Mouse (Mus musculus) heart, embryonic 11.5 days (tissue): ENCODE measurements at regions not wholly inside any gene's neighbourhood (a gene's known extent, or its start where the extent isn't known, plus 50 kb on each side); places are given as distances from the start of the nearest gene placed in this dataset.

Source experiments
- ATAC-seq: fragments of 200-750 bp; cut with Nextera tagmentation; replicated peaks from 2 replicates; pipeline ENCODE4 v1.8.0; 2017; ENCODE audit warnings: moderate library complexity; ENCODE audit not compliant: insufficient number of reproducible peaks, low FRiP score, low TSS enrichment
- H3K27ac ChIP-seq: fragments of 300-500 bp; sonication (generic); 2 replicates; pipeline ENCODE4 v1.5.1; 2014; ENCODE audit warnings: mild to moderate bottlenecking, low read depth, low read length
- H3K27me3 ChIP-seq: fragments of 300-500 bp; sonication (generic); 2 replicates; pipeline ENCODE4 v1.6.1; 2014; ENCODE audit warnings: mild to moderate bottlenecking, low read length, mixed read lengths; ENCODE audit not compliant: control insufficient read depth, insufficient read depth
- H3K36me3 ChIP-seq: fragments of 300-500 bp; sonication (generic); 2 replicates; pipeline ENCODE4 v1.6.1; 2014; ENCODE audit warnings: mild to moderate bottlenecking, low read length, moderate library complexity, mixed read lengths; ENCODE audit not compliant: control insufficient read depth, insufficient read depth
- H3K4me1 ChIP-seq: fragments of 300-500 bp; sonication (generic); 2 replicates; pipeline ENCODE4 v1.6.1; 2014; ENCODE audit warnings: low read length; ENCODE audit not compliant: control insufficient read depth, insufficient read depth
- H3K4me2 ChIP-seq: fragments of 300-500 bp; sonication (generic); 2 replicates; pipeline ENCODE4 v1.6.1; 2014; ENCODE audit warnings: mild to moderate bottlenecking, moderate library complexity
- H3K4me3 ChIP-seq: fragments of 300-500 bp; sonication (generic); 2 replicates; pipeline ENCODE4 v1.5.1; 2014; ENCODE audit warnings: low read depth, low read length
- H3K9ac ChIP-seq: fragments of 300-500 bp; sonication (generic); 2 replicates; pipeline ENCODE4 v1.6.1; 2014; ENCODE audit warnings: mild to moderate bottlenecking, low read depth, low read length, moderate library complexity
- H3K9me3 ChIP-seq: fragments of 300-500 bp; sonication (generic); replicated peaks from 2 replicates; pipeline ENCODE4 v1.6.1; 2016; ENCODE audit warnings: low read length; ENCODE audit not compliant: control insufficient read depth
- WGBS: fragments of 180-500 bp; shearing (Covaris S2); extraction: QIAGEN DNeasy Blood & Tissue Kit; methylation state at CpG from one replicate; pipeline ENCODE4 v1.1.7; 2014; ENCODE audit not compliant: insufficient replicate concordance; 5-methylcytosine and 5-hydroxymethylcytosine counted together

DNA sequence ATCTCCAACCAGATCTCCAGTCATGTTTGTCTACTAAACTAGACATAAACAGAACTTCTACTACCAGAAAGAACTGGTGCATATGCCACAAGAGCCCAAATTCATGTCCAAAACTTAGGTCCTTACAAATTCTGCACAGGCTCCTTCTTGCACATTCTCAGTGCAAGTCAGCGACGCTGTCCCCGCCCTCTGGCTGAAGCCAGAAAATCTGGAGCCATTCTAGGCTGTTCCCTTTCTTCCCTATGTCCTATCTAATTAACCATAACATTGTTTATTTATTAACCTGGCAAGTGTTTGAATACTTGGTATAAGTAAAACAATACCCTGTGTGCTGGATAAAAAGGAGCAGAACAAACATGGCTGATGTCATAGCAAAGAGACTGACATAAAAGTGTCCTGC, 122.7 kb downstream of the Tent5c start:
- Histone ChIP-seq H3K27me3 (no peaks in the 10 kb centered on the region), H3K4me1 (no peaks in the 10 kb centered on the region), H3K36me3 (no peaks in the 10 kb centered on the region), H3K4me2 (no peak overlapping the region), H3K4me3 (no peak overlapping the region), H3K27ac (no peak overlapping the region), H3K9ac (no peak overlapping the region), H3K9me3 (no peaks in the 10 kb centered on the region)
- ATAC-seq, result no peak
- WGBS, result 83% methylated on average over 3 of the region's 3 CpGs

DNA sequence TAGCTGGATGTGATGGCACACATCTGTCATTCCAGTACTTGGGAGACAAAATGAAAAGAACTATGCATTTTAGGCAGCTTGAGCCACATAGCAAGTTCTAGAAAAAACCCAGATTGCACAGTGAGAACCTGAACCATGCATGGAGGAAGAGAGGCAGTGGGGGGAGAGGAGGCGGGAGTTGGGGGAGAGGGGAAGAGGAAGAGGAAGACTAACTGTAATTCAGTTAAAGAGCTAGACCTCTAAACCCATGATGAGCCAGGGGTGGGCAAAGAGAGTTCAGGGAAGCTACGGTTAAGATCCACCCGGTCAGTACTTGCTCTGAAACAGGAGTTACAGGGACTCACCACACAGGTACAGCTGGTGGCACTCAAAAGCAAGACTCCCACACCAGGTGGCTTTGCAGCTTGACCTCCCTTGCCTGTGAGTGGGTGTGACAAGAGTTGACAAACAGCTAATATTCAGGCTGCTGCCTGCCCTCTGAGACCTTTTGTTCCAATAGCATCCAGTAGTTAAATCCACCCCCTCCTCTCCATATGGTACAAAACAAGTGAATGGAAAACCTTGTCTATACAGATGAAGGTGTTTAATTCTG, 123.7 kb downstream of the Tent5c start:
- Histone ChIP-seq H3K27me3 (no peaks in the 10 kb centered on the region), H3K4me3 (no peak overlapping the region), H3K9ac (no peak overlapping the region), H3K9me3 (no peaks in the 10 kb centered on the region), H3K27ac (no peak overlapping the region), H3K4me2 (no peak overlapping the region), H3K36me3 (no peaks in the 10 kb centered on the region), H3K4me1 (no peaks in the 10 kb centered on the region)
- no peak for ATAC-seq
- WGBS, result 73% methylated on average over 3 of the region's 3 CpGs

DNA sequence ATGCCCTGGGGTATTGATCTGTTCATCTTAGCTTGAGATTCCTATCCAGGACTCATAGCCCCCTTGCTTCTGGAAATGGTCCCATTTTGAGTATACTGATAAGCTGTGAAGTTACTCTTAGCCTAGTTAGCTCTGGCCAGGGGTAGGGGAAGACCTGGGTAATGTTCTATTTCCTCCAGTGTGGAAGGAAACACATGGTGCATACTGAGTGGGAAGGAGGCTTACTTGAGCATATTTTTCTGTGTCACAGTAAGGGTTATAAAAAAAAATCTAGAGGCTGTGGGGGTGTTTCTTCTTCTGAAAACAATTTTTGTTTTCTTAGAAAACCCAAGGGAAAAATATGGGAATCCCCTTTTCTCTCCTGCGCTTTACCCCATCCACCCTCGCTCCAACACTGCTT, 124.4 kb downstream of the Tent5c start:
- H3K9me3 ChIP-seq, result no peaks in the 10 kb centered on the region
- no peak overlapping the region for H3K4me3 ChIP-seq
- no peaks in the 10 kb centered on the region for H3K27me3 ChIP-seq
- no peak overlapping the region for H3K27ac ChIP-seq
- no peak for ATAC-seq
- no peak overlapping the region for H3K9ac ChIP-seq
- H3K4me2 ChIP-seq, result no peak overlapping the region
- WGBS, result 84% methylated on average over 2 of the region's 2 CpGs
- no peaks in the 10 kb centered on the region for H3K36me3 ChIP-seq
- no peaks in the 10 kb centered on the region for H3K4me1 ChIP-seq

DNA sequence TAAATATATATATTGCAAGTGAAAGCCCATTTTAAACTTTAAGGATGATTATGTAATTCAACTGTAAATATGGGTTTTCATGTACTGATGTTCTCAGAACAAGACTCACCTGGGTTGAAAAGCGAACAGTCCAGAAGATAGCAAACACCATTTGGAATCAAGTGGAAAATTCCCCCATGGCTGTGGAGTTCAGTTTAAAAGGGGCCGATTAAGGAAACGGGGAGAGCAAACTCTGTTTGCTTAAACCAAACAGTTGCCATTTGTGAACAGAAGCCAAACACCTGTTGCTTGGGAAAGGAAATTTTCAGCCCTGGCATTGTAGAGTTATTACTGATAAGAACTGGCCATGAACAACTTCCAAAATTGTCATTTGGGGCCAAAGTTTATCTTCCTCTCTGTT, 126.1 kb downstream of the Tent5c start:
- Histone ChIP-seq H3K4me2 (no peak overlapping the region), H3K36me3 (no peaks in the 10 kb centered on the region), H3K4me1 (no peaks in the 10 kb centered on the region), H3K4me3 (no peak overlapping the region), H3K27ac (no peak overlapping the region), H3K9me3 (no peaks in the 10 kb centered on the region), H3K9ac (no peak overlapping the region), H3K27me3 (no peaks in the 10 kb centered on the region)
- no peak for ATAC-seq
- WGBS, result 71% methylated on average over 3 of the region's 3 CpGs

DNA sequence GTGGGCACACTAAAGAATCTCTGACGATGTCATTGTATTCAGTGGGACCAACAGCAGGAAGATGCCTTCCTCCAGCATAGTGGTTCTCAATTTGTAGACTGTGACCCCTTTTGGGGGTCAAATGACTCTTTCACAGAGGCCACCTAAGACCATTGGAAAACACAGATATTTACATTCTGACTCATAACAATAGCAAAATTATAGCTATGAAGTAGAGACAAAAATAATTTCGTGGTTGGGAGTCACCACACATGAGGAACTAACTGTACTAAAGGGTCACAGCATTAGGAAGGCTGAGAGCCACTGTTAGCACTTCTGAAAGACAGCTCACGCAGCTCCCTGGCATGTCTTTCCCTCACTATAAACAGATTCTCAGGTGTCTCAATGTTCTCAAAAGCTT, 129.1 kb downstream of the Tent5c start:
- H3K9me3 ChIP-seq, result no peaks in the 10 kb centered on the region
- no peak for ATAC-seq
- no peak overlapping the region for H3K4me2 ChIP-seq
- no peaks in the 10 kb centered on the region for H3K4me1 ChIP-seq
- H3K9ac ChIP-seq, result no peak overlapping the region
- no peak overlapping the region for H3K27ac ChIP-seq
- WGBS, result 70% methylated on average over 3 of the region's 3 CpGs
- H3K27me3 ChIP-seq, result no peaks in the 10 kb centered on the region
- no peaks in the 10 kb centered on the region for H3K36me3 ChIP-seq
- no peak overlapping the region for H3K4me3 ChIP-seq

DNA sequence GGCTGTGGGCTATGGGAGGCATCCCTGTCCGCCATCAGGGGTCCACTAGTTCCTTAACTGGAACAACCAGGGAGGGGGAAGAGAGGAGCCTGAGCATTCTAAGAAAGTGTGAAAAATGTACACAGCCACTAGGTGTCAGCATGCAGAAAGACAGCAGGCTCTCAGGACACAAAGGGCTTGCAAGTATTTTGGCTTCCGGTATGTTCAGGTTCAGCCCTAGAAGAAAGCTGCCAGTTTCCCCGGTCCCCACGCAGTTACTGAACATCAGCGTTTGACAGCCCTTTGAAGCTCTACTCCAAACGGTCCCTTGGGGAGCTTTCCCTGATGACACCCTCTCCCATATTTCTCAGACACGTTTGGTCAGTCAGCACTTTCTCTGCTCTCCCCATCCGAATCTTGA, 130.1 kb downstream of the Tent5c start:
- 21% methylated on average over 8 of the region's 8 CpGs for WGBS
- Histone ChIP-seq H3K9ac (peak overlapping the region; percentile 55; the same call in 1 of the 2 replicates), H3K4me3 (no peak overlapping the region), H3K27me3 (no peaks in the 10 kb centered on the region), H3K4me2 (peak overlapping the region; percentile 63), H3K9me3 (no peaks in the 10 kb centered on the region), H3K27ac (no peak overlapping the region), H3K36me3 (no peaks in the 10 kb centered on the region), H3K4me1 (no peaks in the 10 kb centered on the region)
- ATAC-seq, result 0 out of 2 replicates have a peak, but pooled peaks have one; percentile 39

DNA sequence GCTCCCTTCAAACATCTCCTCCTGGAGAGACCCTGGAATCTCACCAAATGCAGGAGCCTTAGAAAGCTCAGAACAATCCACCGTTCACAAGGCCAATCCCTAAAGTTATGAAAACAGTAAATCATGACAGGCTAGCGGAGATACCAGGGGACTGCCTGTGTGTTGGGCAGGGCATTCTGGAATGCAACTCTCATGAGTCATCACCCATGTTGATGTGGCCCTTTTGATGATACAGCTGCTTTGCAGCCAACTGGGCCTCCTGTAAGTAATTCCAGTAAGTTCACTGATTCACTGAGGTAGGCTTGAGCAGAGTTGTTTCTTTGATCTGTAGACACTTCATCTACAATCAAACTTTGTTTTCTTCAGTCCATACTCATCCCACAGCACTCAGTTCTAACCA, 155.6 kb downstream of the Tent5c start:
- no peak overlapping the region for H3K4me2 ChIP-seq
- H3K9me3 ChIP-seq, result no peaks in the 10 kb centered on the region
- 69% methylated on average over 2 of the region's 2 CpGs for WGBS
- H3K9ac ChIP-seq, result no peak overlapping the region
- no peaks in the 10 kb centered on the region for H3K27me3 ChIP-seq
- no peaks in the 10 kb centered on the region for H3K4me1 ChIP-seq
- H3K36me3 ChIP-seq, result no peaks in the 10 kb centered on the region
- no peak for ATAC-seq
- H3K27ac ChIP-seq, result no peak overlapping the region
- H3K4me3 ChIP-seq, result no peak overlapping the region

DNA sequence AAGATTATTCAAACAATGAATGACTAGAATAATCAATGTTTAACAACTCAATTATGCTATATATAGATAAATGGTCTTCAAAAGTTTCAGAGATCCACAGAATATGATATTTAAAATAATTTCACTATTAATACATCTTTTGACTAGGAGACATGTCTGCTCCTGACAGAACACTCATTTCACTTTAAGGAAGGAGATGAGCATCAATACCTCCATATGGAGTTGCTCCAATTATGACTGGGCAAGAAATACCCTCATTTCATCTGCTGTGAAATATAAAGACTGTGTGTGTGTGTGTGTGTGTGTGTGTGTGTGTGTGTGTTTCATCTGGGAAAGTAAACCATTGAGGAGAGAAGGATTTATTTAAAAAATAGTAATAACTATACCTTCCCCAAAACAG, 156.2 kb upstream of the Wdr3 start:
- Histone ChIP-seq H3K9me3 (no peaks in the 10 kb centered on the region), H3K27ac (no peak overlapping the region), H3K36me3 (no peaks in the 10 kb centered on the region), H3K4me1 (no peaks in the 10 kb centered on the region), H3K4me2 (no peak overlapping the region), H3K27me3 (no peaks in the 10 kb centered on the region), H3K4me3 (no peak overlapping the region), H3K9ac (no peak overlapping the region)
- no peak for ATAC-seq

DNA sequence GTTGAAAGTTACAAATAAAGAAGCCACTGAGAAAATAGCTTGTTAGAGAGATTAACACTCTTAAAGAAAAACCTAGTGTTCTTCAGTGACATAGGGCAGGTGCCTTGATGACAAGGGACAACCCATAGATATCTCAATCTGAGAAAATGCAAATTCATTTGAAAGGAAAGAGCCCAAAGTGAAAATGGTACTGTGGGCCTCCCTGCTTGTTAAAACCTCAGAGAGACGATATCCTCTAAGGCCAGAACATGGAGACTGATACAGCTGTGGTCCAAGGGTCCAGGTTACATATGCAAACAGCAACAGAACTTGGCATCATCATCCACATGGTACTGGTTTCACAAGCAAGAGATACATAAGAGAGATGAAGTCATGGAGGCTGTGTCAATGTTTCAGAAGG, 125.6 kb upstream of the Wdr3 start:
- ATAC-seq, result no peak
- no peaks in the 10 kb centered on the region for H3K27me3 ChIP-seq
- WGBS, result 81% methylated on average over 1 of the region's 1 CpGs
- no peaks in the 10 kb centered on the region for H3K9me3 ChIP-seq
- no peaks in the 10 kb centered on the region for H3K36me3 ChIP-seq
- H3K4me1 ChIP-seq, result no peaks in the 10 kb centered on the region
- H3K4me2 ChIP-seq, result no peak overlapping the region
- no peak overlapping the region for H3K4me3 ChIP-seq
- H3K27ac ChIP-seq, result no peak overlapping the region
- H3K9ac ChIP-seq, result no peak overlapping the region
